Mouse (Mus musculus) urinary bladder, postnatal 0 days (tissue): ENCODE data around the gene Prpf39. TPM values are rescaled to one million over a fixed set of nuclear protein-coding genes. Genes with fewer than 3 reads are reported as not detected.

Experiments
- polyA plus RNA-seq: library from polyadenylated mRNA; unstranded; fragments of >200 nt; fragmentation: Nextera tagmentation; extraction: Ambion mirVana; gene quantifications from 2 replicates; pipeline ENCODE4 v1.2.1, GENCODE M21; 2015

The Prpf39 gene
- polyA plus RNA-seq: 22.5 and 25.3 TPM in 2 replicates

GRCm38 (mm10) chr12:65036190-65036870 is at the start of gene Prpf39:
Prpf39 (plus strand) TSS chr12:65036333.

GRCm38 (mm10) chr12:65073611-65074178 is 37.6 kb downstream of the Prpf39 start, which contains the start of gene Fkbp3:
Fkbp3 (minus strand) TSS chr12:65074007.

GRCm38 (mm10) chr12:65075085-65075732 is 39.1 kb downstream of the Prpf39 start, which contains the start of gene Fancm:
Fancm (plus strand) TSS chr12:65075603.

Other genes with a start within 250 kb of the Prpf39 start
- gene Gm527, start 118.4 kb upstream of the Prpf39 start, polyA plus RNA-seq: 3.1 and 3.3 TPM in 2 replicates
- 7.6 and 9.3 TPM in 2 replicates for gene Klhl28, start 70.8 kb upstream of the Prpf39 start, polyA plus RNA-seq
- gene Togaram1, start 70.5 kb upstream of the Prpf39 start, polyA plus RNA-seq: 13.4 and 14.4 TPM in 2 replicates
- gene Fkbp3, start 37.7 kb downstream of the Prpf39 start, polyA plus RNA-seq: 147 and 174 TPM in 2 replicates
- 1.8 and 3.1 TPM in 2 replicates for gene Fancm, start 39.3 kb downstream of the Prpf39 start, polyA plus RNA-seq
- 7.8 and 11.8 TPM in 2 replicates for gene Mis18bp1, start 136.3 kb downstream of the Prpf39 start, polyA plus RNA-seq
- not detected in 2 replicates for gene Wdr20rt, start 189.2 kb downstream of the Prpf39 start, polyA plus RNA-seq